Mouse (Mus musculus): Measurements from ENCODE around the gene Glis3.

Gene Glis3

GRCm38 (mm10) chr19:28376401-28376800 lies 303.5 kb downstream of the Glis3 start:
- no peak for DNase-seq

GRCm38 (mm10) chr19:28375746-28376145 lies 304.1 kb downstream of the Glis3 start:
- DNase-seq: no peak

- DNase-seq: no peak
Observed at GRCm38 (mm10) chr19:28374524-28374923, 305.4 kb downstream of the Glis3 start.

GRCm38 (mm10) chr19:28368215-28368614 lies 311.7 kb downstream of the Glis3 start:
- no peak for DNase-seq

GRCm38 (mm10) chr19:28367274-28367673 lies 312.6 kb downstream of the Glis3 start:
- no peak for DNase-seq

- DNase-seq: no peak
Observed at GRCm38 (mm10) chr19:28366766-28367165, 313.1 kb downstream of the Glis3 start.

- DNase-seq: peak; percentile 41
Observed at GRCm38 (mm10) chr19:28365897-28366296, 314.0 kb downstream of the Glis3 start.

- no peak for DNase-seq
Observed at GRCm38 (mm10) chr19:28360884-28361283, 319.0 kb downstream of the Glis3 start.

- DNase-seq: no peak
Observed at GRCm38 (mm10) chr19:28357595-28357994, 322.3 kb downstream of the Glis3 start.

GRCm38 (mm10) chr19:28351068-28352066 lies 328.5 kb downstream of the Glis3 start:
- no peak for DNase-seq

- DNase-seq: no peak
Observed at GRCm38 (mm10) chr19:28347080-28347825, 332.6 kb downstream of the Glis3 start.

- DNase-seq: no peak
Observed at GRCm38 (mm10) chr19:28343640-28344039, 336.2 kb downstream of the Glis3 start.

- no peak for DNase-seq
Observed at GRCm38 (mm10) chr19:28337574-28337973, 342.3 kb downstream of the Glis3 start.

GRCm38 (mm10) chr19:28336651-28337510 lies 343.0 kb downstream of the Glis3 start:
- no peak for DNase-seq

GRCm38 (mm10) chr19:28335890-28336289 lies 344.0 kb downstream of the Glis3 start:
- DNase-seq: no peak

- no peak for DNase-seq
Observed at GRCm38 (mm10) chr19:28333007-28333766, 346.7 kb downstream of the Glis3 start.

- DNase-seq: peak; percentile 7
Observed at GRCm38 (mm10) chr19:28328444-28329110, 351.3 kb downstream of the Glis3 start.

GRCm38 (mm10) chr19:28327536-28327935 lies 352.3 kb downstream of the Glis3 start:
- no peak for DNase-seq

- no peak for DNase-seq
Observed at GRCm38 (mm10) chr19:28306036-28306435, 373.8 kb downstream of the Glis3 start.

GRCm38 (mm10) chr19:28305510-28305909 lies 374.4 kb downstream of the Glis3 start:
- DNase-seq: no peak

GRCm38 (mm10) chr19:28302831-28303242 lies 377.0 kb downstream of the Glis3 start:
- DNase-seq: no peak
